Mouse (Mus musculus) brown adipose tissue, adult 24 weeks (tissue): Measurements from ENCODE around the gene Gm42688. TPM values are rescaled to one million over a fixed set of nuclear protein-coding genes. Genes with fewer than 3 reads are reported as not detected.
A peak's percentile ranks its signal among the peaks of the same experiment; 100 is the strongest.

ENCODE experiments used
- H3K27ac ChIP-seq: fragments of 200-500 bp; replicated peaks from 2 replicates; pipeline ENCODE4 v1.5.1; 2012; ENCODE audit warnings: low read depth, mild to moderate bottlenecking, low read length
- H3K4me1 ChIP-seq: fragments of 200-500 bp; 2 replicates; pipeline ENCODE4 v1.6.1; 2012; ENCODE audit warnings: low read length, mixed read lengths; ENCODE audit not compliant: control insufficient read depth, insufficient read depth, insufficient read length
- H3K4me3 ChIP-seq: fragments of 200-500 bp; 2 replicates; pipeline ENCODE4 v1.5.1; 2012; ENCODE audit warnings: low read depth, mild to moderate bottlenecking, low read length, moderate library complexity; ENCODE audit not compliant: insufficient read depth
- polyA plus RNA-seq: library from polyadenylated mRNA; stranded (reverse); fragments of >200 nt; gene quantifications from 2 replicates; pipeline ENCODE4 v1.2.4, GENCODE M21; 2012; ENCODE audit not compliant: missing spikeins, insufficient read depth, insufficient read length

The Gm42688 gene
- polyA plus RNA-seq, 1 experiment = not detected

DNA sequence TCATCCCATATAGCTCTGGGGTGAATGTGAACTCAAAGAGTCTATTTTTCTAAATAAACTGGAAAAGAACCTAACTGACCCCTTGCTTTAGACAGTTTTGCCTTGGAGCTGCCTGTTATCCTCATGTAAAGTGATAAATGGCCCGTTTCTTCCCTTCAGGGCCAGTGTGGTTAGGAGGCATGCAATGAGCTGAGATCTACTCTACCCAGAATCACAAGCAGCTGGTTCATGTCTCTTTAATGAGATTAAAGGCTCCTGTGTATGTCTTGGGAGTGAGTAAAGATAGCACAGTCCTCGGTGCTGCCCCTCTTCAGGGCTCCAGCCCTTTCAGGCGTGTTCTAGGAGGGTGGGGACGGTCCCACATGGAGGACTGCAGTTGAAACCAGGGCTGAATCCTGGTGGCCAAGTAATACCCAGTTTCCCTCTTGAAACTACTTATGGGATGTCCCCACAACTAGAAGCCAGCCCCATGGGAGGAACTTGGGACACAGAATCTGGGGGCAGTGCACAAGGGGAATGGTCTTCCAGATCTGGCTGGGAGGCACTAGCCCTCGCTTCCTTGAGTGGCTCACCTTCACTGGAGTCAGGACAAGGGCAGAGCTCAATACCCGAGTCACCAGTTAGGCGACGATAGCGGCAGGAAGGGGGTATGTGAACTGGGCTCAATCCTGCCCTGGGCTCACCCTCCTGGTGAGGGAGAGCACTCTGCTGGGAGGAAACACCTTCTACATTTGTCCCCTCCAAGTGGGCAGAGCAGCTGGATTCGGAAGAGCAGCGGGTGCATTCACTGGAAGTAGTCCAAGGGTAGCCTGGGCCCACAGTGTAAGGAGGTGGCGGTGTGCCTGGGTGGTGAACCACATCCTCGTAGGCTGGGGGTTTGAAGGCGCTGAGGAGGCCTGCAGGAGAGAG, 17.7 kb downstream of the Gm42688 start:
- no peak overlapping the region for H3K27ac ChIP-seq
- H3K4me1 ChIP-seq = peaks cover 8% of the 10 kb centered on the region; the same call in 1 of the 2 replicates
- no peak overlapping the region for H3K4me3 ChIP-seq

DNA sequence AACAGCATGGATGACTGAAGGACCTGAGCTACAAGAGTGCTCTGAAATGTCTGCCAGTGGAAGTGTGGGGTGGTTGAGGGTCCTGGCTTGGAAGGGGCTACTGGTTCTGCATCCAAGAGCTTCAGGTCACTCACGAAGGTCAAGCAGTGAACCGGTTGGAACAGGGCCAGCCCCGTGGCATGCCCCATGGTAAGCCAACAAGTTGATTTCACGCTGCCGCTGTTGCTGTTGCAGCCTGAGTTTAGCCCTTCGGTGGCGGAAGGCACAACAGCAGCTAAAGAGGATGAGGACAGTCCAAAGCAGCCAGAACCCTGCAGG, 18.3 kb downstream of the Gm42688 start:
- Histone ChIP-seq H3K4me3 (no peak overlapping the region; the same call in 1 of the 2 replicates), H3K27ac (no peak overlapping the region)

DNA sequence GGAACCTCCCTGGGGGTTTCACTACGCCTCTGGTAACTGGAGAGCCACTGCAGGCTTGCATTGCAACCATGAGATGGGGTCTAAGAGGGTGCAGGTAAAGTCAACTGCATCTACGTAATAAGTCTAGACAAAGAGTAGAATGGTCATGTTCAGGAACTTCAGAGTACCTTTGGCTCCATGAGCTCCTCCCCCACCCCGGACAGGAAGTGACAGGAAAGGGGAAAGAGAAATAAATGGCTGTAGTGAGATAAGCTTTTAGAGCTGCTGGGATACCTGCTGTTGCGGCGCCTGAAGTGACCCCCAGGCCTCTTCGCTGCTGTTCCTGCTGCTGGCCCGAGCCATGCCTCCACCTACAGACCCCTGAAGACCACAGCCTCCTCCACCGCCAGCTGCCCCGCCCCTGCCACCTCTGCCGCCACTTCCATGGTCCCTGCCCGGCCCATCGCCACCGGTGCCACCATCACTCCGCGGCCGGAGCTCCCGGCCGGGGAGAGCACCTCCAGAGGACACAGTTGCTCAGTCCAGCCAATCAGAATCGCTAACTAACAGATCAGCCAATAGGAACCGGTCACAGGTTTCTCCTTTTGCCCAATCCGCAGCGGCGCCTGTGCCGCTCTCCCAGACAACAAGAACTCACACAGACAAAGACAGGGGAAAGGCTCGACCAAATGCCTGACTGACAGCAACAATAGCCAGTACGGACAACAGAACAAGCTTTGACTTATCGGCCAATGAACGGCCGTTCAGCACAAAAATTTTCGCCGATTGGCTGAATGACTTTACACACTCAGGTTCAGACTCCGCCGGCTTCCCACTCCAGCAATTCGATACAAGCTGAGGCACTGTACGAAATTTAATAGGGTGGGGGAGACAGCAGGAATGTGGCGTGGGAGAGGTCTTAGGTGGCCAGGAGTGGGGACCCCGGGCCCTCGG, 19.8 kb downstream of the Gm42688 start, which contains the start of gene Wbp1:
Gene Wbp1 (minus strand): TSS at position 630 of the 933 bp plus-strand sequence.
- Histone ChIP-seq H3K27ac (no peak within 1 kb of the TSS; the same call in 1 of the 2 replicates), H3K4me1 (peaks cover 8% of the 10 kb centered on the region; the same call in 1 of the 2 replicates), H3K4me3 (peak within 1 kb of the TSS; percentile 69)

More for the DNA sequence above, 18.3 kb downstream of the Gm42688 start:
- peaks cover 12% of the 10 kb centered on the region; the same call in 1 of the 2 replicates for H3K4me1 ChIP-seq

DNA sequence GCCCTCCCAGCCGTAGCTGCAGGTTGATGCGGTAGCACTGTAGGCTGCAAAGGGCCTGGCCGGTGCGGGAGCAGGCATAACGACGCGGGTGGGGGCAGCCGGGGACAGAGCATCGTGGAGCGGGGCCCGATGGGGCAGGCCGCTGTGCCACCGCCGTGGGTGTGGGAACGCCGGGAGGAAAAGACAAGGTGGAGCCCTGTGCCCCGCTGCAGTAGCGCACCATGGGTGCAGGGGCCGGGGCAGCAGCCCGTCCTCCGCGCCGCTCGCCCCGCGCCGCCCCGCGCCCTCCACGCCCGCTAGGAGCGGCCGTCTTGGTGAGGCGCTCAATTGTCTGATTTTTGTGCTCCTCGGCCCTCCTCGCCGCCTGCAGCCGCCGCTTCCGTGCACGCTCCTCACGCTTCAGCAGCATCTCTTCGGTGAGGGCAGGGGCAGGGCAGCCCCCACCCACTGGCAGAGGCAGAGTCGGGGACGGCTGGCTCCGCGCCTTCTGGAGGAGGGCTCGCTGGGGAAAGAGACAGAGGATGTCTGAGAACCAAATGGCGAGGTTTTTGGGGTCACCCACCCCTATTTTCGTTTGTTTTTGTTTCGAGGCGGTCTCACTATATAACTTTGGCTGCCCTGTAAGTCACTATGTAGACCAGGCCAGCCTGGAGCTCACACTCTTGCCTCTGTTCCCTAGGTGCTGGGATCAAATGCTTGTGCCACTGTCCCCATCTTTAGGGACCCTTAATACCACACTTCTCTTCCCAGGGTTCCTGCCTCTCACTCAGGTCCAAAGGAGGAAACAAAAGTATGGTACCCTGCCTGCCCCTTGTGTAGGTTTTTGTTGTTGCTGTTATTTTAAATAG, 20.7 kb downstream of the Gm42688 start:
- Histone ChIP-seq H3K27ac (no peak overlapping the region), H3K4me1 (peaks cover 8% of the 10 kb centered on the region; the same call in 1 of the 2 replicates), H3K4me3 (peak overlapping the region; percentile 66)

DNA sequence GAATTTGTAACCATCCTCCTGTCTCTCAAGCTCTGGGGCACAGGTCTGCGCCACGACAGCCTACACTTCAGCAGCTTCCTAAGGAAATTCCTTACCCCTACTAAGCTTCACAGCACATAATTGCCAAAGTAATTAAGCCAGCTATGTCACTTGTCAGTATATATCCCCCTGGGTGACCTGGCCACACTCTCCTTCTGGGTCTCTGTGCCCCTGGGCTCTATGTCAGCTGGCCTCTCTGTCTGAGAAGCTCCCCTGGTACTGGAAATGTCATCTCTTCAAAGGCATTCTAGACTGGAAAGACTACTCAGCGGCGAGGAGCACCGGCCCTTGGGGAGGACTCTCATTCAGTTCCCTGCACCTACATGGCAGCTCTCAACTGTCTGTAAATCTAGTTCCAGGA, 21.5 kb downstream of the Gm42688 start:
- peaks cover 8% of the 10 kb centered on the region; the same call in 1 of the 2 replicates for H3K4me1 ChIP-seq
- no peak overlapping the region for H3K4me3 ChIP-seq
- no peak overlapping the region for H3K27ac ChIP-seq

DNA sequence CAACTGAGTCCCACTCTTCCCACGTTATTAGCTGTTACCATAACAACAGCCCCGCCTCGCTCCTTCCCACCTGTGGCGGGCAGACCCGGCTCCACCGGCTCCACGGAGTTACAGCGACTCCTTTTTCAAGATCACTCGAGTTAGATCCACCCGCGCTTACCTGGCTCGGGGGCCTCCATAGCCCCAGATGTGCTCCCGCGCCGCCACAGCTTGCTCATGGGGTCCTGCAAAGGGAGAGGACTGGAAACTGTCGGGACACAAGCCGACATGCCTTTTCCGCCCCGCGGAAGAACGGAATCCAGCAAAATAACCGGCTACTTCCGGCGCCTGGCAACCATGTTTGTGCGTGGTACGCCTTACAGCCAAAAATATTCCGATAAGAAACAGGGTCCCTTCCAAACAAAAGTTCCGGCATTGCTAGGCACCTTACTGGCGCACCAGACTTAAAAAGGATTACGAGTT, 23.5 kb downstream of the Gm42688 start:
- Histone ChIP-seq H3K27ac (peak overlapping the region; percentile 51; the same call in 1 of the 2 replicates), H3K4me3 (peak overlapping the region; percentile 84), H3K4me1 (peaks cover 4% of the 10 kb centered on the region; the same call in 1 of the 2 replicates)

DNA sequence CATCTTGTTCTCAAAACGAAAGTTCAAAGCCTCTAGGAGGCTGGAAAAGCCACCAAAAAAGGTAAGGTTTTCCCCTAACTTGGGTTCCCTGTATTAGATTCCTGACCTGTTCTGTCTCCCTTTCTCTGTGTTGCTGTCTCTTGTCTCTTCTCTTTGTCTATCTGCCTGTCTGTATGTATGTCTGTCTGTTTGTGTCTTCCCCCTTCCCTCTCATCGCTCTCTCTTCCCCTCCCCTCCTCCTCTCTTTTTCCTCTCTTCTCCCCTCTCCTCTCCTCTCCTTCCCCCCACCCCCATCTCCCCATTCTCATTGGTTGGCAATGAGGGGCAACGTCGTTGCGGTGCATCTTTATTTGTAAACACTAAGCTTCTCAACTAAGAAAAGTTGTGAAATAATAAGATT, 23.9 kb downstream of the Gm42688 start, which contains the start of gene Ino80b:
Gene Ino80b (minus strand): TSS at position 101 of the 400 bp plus-strand sequence.
- peak within 1 kb of the TSS; percentile 51; the same call in 1 of the 2 replicates for H3K27ac ChIP-seq
- peaks cover 4% of the 10 kb centered on the region; the same call in 1 of the 2 replicates for H3K4me1 ChIP-seq
- peak within 1 kb of the TSS; percentile 84 for H3K4me3 ChIP-seq

DNA sequence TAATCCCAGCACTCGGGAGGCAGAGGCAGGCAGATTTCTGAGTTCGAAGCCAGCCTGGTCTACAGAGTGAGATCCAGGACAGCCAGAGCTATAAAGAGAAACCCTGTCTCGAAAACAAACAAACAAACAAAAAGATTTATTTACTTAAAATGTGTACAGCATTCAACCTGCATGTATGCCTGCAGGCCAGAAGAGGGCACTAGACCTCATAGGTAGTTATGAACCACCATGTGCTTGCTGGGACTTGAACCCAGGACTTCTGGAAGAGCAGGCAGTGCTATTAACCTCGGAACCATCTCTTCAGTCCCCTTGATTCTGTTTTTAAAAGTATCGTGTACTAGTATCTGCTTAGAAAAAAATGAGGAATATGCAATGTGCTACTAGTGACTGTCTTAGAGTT, 26.0 kb downstream of the Gm42688 start:
- Histone ChIP-seq H3K27ac (no peak overlapping the region), H3K4me3 (no peak overlapping the region)

DNA sequence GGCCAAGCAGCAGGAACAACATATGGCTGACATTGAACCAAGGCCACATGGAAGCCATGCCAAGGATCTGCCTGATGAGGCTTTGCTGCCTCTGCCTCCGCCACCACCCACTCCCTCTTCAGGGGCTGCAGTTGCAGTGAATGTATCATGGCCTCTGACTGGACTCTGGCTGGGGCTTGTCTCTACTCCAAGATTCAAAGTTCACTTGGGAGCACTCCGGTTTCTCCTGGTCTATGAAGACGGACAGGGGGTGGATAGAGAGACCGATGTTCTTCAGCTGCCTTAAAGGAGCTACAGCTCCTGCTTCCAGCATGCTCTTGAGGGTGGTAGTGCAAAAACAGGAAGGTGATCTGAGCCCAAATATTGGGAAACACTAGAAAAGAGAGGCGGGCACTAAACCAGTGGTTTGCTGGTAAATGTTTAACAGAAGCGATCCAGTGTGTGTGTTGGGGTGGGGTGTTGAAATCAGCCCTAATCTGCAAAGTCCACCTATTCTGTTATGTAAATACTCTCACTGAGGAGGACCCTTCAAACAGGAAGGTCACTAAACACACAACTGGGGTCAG, 30.1 kb downstream of the Gm42688 start:
- Histone ChIP-seq H3K4me1 (peaks cover 5% of the 10 kb centered on the region; the same call in 1 of the 2 replicates), H3K4me3 (no peak overlapping the region), H3K27ac (no peak overlapping the region)

More for the DNA sequence above, 26.0 kb downstream of the Gm42688 start:
- H3K4me1 ChIP-seq = 0 out of 2 replicates have a peak, but pooled peaks cover 4% of the 10 kb centered on the region

DNA sequence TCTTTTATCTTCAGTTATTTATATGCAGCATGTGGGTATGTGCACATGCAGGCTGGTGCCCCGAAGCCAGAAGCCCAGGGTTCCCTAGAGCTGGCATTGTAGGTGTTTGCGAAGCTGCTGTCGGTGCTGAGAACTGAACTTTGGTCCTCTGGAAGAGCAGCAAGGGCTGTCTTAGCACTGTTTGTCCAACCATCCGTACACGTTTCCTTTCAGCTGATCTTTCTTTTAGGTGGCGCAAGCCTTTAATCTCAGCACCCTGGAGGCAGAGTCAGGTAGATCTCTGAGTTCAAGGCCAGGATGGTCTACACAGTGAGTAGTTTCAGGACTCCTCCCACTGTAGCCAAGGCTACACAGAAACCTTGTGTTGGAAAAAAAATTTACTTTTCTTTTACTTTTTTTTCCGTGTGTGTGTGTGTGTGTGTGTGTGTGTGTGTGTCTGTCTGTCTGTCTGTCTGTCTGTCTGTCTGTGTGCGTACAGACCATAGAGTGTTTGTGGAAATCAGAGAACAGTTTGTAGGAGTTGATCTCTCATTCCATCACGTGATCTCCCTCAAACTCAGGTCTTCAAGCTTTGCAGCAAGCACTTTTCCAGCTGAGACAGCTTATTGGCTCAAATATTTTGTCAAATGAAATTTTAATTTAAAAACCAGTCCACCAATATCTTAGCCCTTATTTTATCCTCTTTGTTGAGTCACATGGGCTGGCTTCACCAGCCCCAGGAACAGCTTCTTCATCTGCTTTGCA, 30.9 kb downstream of the Gm42688 start:
- H3K27ac ChIP-seq = no peak overlapping the region
- H3K4me3 ChIP-seq = no peak overlapping the region
- peaks cover 5% of the 10 kb centered on the region; the same call in 1 of the 2 replicates for H3K4me1 ChIP-seq

DNA sequence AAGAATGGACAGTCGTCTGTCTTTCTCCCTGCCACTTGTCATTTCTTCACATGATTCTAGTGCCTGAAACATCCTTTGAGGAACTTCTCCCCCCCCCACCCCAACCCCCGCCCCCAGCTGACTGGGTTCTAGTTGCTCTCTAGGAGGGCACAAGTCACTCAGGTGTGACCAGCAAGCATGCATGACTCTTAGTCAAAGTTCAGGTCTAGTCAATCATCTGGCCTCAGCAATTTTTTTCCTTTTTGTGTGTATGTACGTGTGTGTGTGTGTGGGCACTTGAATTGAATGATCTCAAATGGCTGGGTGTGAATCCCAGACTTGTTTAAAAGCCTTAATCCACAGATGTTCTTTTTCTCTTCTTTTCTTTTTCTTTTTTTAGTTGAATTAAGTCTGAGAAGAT, 32.8 kb downstream of the Gm42688 start:
- Histone ChIP-seq H3K4me1 (peaks cover 8% of the 10 kb centered on the region; the same call in 1 of the 2 replicates), H3K27ac (no peak overlapping the region), H3K4me3 (no peak overlapping the region)

DNA sequence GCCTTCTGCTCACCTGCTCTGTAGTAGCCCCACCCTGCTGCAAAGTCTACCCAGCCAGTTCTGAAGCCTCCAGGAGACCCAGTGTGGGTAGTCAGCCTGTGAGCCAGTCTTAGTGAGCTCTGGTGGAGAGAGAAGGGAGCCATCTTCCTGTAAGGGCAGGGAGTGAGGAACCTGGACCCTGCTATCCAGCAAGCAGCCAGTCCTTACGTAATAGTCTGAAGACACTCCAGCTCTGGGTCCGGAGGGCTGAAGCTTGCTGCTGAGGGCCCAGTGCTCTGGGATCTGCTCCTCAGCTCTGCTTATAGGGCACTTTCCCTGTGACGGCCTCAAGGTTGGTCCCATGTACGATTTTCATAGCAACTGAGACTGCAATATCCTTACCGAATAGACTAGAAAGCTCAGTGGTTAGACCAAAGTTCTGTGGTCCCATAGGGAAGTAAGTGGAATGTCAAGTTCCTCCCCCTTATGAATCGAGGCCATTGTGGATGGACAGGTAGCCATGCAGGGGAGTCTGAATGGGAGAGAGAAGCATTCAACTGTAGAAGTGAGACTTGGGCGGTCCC, 33.6 kb downstream of the Gm42688 start, which contains the start of gene Rtkn:
Gene Rtkn (plus strand): TSS at position 513 of the 563 bp plus-strand sequence.
- Histone ChIP-seq H3K4me3 (peak within 1 kb of the TSS; percentile 75), H3K27ac (peak within 1 kb of the TSS; percentile 79; the same call in 1 of the 2 replicates)

More for the DNA sequence above, 33.6 kb downstream of the Gm42688 start, which contains the start of gene Rtkn:
- peaks cover 8% of the 10 kb centered on the region; the same call in 1 of the 2 replicates for H3K4me1 ChIP-seq
